Mouse (Mus musculus): ENCODE data around the gene Neurl1b.

DNA sequence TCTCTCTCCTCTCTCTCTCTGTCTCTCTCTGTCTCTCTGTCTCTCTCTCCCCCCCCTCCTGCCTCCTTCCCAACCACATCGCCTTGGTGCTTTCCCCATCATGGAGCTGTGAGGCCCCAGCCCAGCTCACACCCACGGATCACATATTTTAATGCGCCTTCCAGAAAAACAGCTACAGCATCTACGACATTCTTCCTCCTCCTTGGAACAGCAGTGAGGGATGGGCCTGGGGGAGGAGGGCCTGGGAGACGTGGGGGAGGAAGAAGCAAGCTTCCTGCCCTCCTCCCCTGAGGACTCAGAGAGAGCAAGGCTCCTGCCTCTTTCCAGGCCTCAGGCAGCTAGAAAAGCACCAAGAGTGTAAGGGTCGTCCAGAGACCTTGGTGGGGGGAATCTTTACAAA is 17.3 kb upstream of the Neurl1b start:
- TF ChIP-seq CTCF (IDR thresholded peaks at IDR 0.05; ENCODE audit: low read depth) (no peak), EP300 (optimal IDR thresholded peaks at IDR 0.05) (no peak)

Data from stomach, postnatal 0 days (tissue).